Mouse (Mus musculus) testis, adult 2 months (tissue): ENCODE data around the gene Zbtb16. TPM values are rescaled to one million over a fixed set of nuclear protein-coding genes. Genes with fewer than 3 reads are reported as not detected.

Experiments used
- H3K27ac ChIP-seq: fragments of 200-500 bp; 2 replicates; pipeline ENCODE4 v1.5.1; 2012; ENCODE audit warnings: low read depth, low read length; ENCODE audit not compliant: control insufficient read depth, insufficient read depth
- H3K27me3 ChIP-seq: fragments of 200-500 bp; 2 replicates; pipeline ENCODE4 v1.6.1; 2012; ENCODE audit warnings: mild to moderate bottlenecking, low read length, moderate library complexity; ENCODE audit not compliant: control insufficient read depth, insufficient read depth
- H3K36me3 ChIP-seq: fragments of 200-500 bp; 2 replicates; pipeline ENCODE4 v1.6.1; 2012; ENCODE audit warnings: mild to moderate bottlenecking, low read length; ENCODE audit not compliant: control insufficient read depth, insufficient read depth
- H3K4me1 ChIP-seq: fragments of 200-500 bp; 2 replicates; pipeline ENCODE4 v1.6.1; 2012; ENCODE audit warnings: low read length; ENCODE audit not compliant: control insufficient read depth, insufficient read depth
- H3K4me3 ChIP-seq: fragments of 200-500 bp; 2 replicates; pipeline ENCODE4 v1.5.1; 2012; ENCODE audit warnings: low read depth, mild to moderate bottlenecking, low read length, moderate library complexity, mixed read lengths; ENCODE audit not compliant: control insufficient read depth
- CTCF ChIP-seq: fragments of 200-500 bp; IDR thresholded peaks from 2 replicates; pipeline ENCODE4 v1.5.1; 2012; ENCODE audit warnings: low read depth, mild to moderate bottlenecking, inconsistent platforms, low read length, moderate library complexity; ENCODE audit not compliant: control insufficient read depth, insufficient read depth, insufficient replicate concordance
- POLR2A ChIP-seq: fragments of 200-500 bp; IDR thresholded peaks from 2 replicates; pipeline ENCODE4 v1.6.1; 2012; ENCODE audit warnings: low read depth, mild to moderate bottlenecking, inconsistent platforms, low read length, moderate library complexity; ENCODE audit not compliant: control insufficient read depth
- polyA plus RNA-seq: library from polyadenylated mRNA; depleted of rRNA; stranded (reverse); fragments of >200 nt; gene quantifications from 2 replicates; pipeline ENCODE4 v1.2.3, GENCODE M21; 2012

The Zbtb16 gene
- polyA plus RNA-seq, 1 experiment, result 2.6 TPM

- no peak overlapping the region for H3K27ac ChIP-seq
Measured at GRCm38 (mm10) chr9:48673213-48673612, 162.8 kb downstream of the Zbtb16 start.

DNA sequence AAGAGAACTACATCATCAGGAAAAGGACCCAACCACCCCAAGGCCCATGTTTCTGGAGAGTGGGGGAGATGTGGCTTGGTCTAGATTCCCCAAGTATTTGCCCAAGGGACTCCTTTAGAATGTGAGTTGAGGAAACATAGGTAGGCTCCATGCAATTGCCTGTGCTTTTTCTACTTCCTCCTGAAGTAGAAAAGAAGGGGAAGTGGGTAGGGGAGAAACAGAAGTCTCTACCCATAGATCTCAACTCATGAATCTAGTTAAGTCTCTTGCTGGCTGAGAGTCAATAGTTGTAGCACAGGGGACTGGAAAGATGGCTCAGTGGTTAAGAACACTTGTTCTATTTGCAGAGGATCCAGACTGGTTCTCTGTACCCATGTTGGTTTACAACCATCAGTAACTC is 164.2 kb downstream of the Zbtb16 start:
- Histone ChIP-seq H3K27me3 (no peaks in the 10 kb centered on the region), H3K4me1 (no peaks in the 10 kb centered on the region), H3K4me3 (no peak overlapping the region), H3K27ac (no peak overlapping the region), H3K36me3 (no peaks in the 10 kb centered on the region)
- TF ChIP-seq CTCF, result no peak
- no peak for TF ChIP-seq POLR2A

More at GRCm38 (mm10) chr9:48673213-48673612, 162.8 kb downstream of the Zbtb16 start:
- Histone ChIP-seq H3K27me3 (no peaks in the 10 kb centered on the region), H3K36me3 (no peaks in the 10 kb centered on the region), H3K4me1 (no peaks in the 10 kb centered on the region), H3K4me3 (no peak overlapping the region)
- TF ChIP-seq CTCF, result no peak
- no peak for TF ChIP-seq POLR2A

DNA sequence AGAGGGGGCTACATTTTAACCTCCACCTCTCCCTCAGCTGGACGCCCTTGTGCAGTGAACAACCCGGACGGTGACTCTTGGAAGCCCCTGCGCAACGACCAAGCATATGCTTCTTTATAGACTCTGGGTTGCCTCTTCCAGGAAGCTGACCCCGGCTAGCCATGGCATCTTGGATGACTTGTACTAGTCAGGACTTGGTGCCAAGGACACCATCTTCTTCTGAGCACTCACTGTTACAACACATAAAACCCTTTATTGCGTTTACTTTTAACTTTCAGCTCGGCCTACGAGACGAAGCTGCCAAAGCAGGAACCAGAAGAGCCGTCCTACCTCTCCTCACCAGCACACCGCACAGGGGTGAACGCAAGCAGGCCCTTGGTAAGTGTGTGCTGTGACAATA is 165.9 kb downstream of the Zbtb16 start:
- TF ChIP-seq POLR2A (no peak), CTCF (no peak)
- Histone ChIP-seq H3K27ac (no peak overlapping the region), H3K4me1 (no peaks in the 10 kb centered on the region), H3K4me3 (no peak overlapping the region), H3K36me3 (no peaks in the 10 kb centered on the region), H3K27me3 (no peaks in the 10 kb centered on the region)

DNA sequence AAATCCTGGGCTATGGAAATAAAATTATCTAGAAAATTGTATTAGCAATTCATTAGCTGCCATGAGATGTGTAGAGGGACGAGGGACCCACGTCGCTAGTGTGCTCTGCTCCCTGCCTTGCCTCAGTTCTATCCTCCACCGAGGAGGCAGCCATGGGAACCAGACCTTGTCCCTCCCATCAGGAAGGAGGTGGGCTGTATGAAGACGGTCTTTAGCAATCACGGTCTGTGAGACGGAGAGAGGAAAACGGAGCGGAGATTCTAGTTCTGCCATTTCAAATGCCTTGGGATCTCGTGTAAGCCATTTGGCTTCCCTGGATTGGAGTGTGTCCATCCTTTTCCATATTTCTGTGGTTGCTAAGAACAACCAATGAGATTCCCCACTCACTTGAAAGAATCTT is 166.3 kb downstream of the Zbtb16 start:
- H3K36me3 ChIP-seq, result no peaks in the 10 kb centered on the region
- TF ChIP-seq CTCF (no peak), POLR2A (no peak)
- H3K4me3 ChIP-seq, result no peak overlapping the region
- no peak overlapping the region for H3K27ac ChIP-seq
- H3K4me1 ChIP-seq, result no peaks in the 10 kb centered on the region
- H3K27me3 ChIP-seq, result no peaks in the 10 kb centered on the region

GRCm38 (mm10) chr9:48666702-48667101 is 169.3 kb downstream of the Zbtb16 start:
- no peak overlapping the region for H3K27ac ChIP-seq
- H3K4me3 ChIP-seq, result no peak overlapping the region
- no peak for TF ChIP-seq POLR2A
- TF ChIP-seq CTCF, result no peak
- H3K36me3 ChIP-seq, result no peaks in the 10 kb centered on the region
- no peaks in the 10 kb centered on the region for H3K27me3 ChIP-seq
- H3K4me1 ChIP-seq, result no peaks in the 10 kb centered on the region

GRCm38 (mm10) chr9:48663052-48663433 is 173.0 kb downstream of the Zbtb16 start:
- H3K4me1 ChIP-seq, result no peaks in the 10 kb centered on the region
- TF ChIP-seq CTCF, result no peak
- TF ChIP-seq POLR2A, result no peak
- H3K27ac ChIP-seq, result no peak overlapping the region
- no peak overlapping the region for H3K4me3 ChIP-seq
- no peaks in the 10 kb centered on the region for H3K27me3 ChIP-seq
- H3K36me3 ChIP-seq, result no peaks in the 10 kb centered on the region

- no peak for TF ChIP-seq CTCF
- no peak for TF ChIP-seq POLR2A
- H3K4me1 ChIP-seq, result no peaks in the 10 kb centered on the region
- no peaks in the 10 kb centered on the region for H3K36me3 ChIP-seq
- no peak overlapping the region for H3K27ac ChIP-seq
- H3K4me3 ChIP-seq, result no peak overlapping the region
- H3K27me3 ChIP-seq, result no peaks in the 10 kb centered on the region
Measured at GRCm38 (mm10) chr9:48662361-48663051, 173.5 kb downstream of the Zbtb16 start.
